Mouse (Mus musculus) erythroblast, embryonic 14.5 days (primary cell): ENCODE results near the gene Camkk1. TPM values are rescaled to one million over a fixed set of nuclear protein-coding genes. Genes with fewer than 3 reads are reported as not detected.

Experiments used
- H3K27me3 ChIP-seq: 2 replicates; pipeline ENCODE4 v1.6.1; 2012; ENCODE audit warnings: inconsistent platforms; ENCODE audit not compliant: control insufficient read depth
- H3K36me3 ChIP-seq: 2 replicates; pipeline ENCODE4 v1.6.1; 2012; ENCODE audit warnings: mild to moderate bottlenecking, inconsistent platforms; ENCODE audit not compliant: control insufficient read depth
- H3K4me1 ChIP-seq: 2 replicates; pipeline ENCODE4 v1.6.1; 2012; ENCODE audit warnings: inconsistent platforms; ENCODE audit not compliant: control insufficient read depth
- H3K4me3 ChIP-seq: replicated peaks from 2 replicates; pipeline ENCODE3; 2012; ENCODE audit warnings: moderate library complexity, mild to moderate bottlenecking, inconsistent platforms
- H3K9me3 ChIP-seq: 2 replicates; pipeline ENCODE4 v1.6.1; 2012; ENCODE audit warnings: low read length, inconsistent platforms, mixed read lengths; ENCODE audit not compliant: control insufficient read depth
- GATA1 ChIP-seq: IDR thresholded peaks from 2 replicates; pipeline ENCODE4 v1.6.1; 2012; ENCODE audit warnings: low read length, inconsistent platforms, mixed read lengths
- TAL1 ChIP-seq: IDR thresholded peaks from 3 replicates; pipeline ENCODE4 v1.6.1; 2012; ENCODE audit warnings: low read length, inconsistent platforms, mixed read lengths
- polyA plus RNA-seq: library from polyadenylated mRNA; stranded (reverse); fragments of >175 nt; gene quantifications from 2 replicates; pipeline ENCODE4 v1.2.3, GENCODE M21; 2012

The Camkk1 gene
- polyA plus RNA-seq, 1 experiment = 0.01 TPM

- Histone ChIP-seq H3K4me3 (no peak overlapping the region), H3K9me3 (no peaks in the 10 kb centered on the region), H3K4me1 (peaks cover 18% of the 10 kb centered on the region), H3K36me3 (peaks cover 73% of the 10 kb centered on the region), H3K27me3 (no peaks in the 10 kb centered on the region)
- TF ChIP-seq TAL1 (no peak), GATA1 (no peak)
These were observed 42.6 kb downstream of the Camkk1 start for GRCm38 (mm10) chr11:73061413-73061812.

GRCm38 (mm10) chr11:73071839-73072238 is 53.0 kb downstream of the Camkk1 start:
- Histone ChIP-seq H3K36me3 (peaks cover 98% of the 10 kb centered on the region), H3K4me3 (no peak overlapping the region), H3K27me3 (no peaks in the 10 kb centered on the region), H3K4me1 (no peaks in the 10 kb centered on the region; the same call in 1 of the 2 replicates), H3K9me3 (no peaks in the 10 kb centered on the region)
- TF ChIP-seq GATA1 (no peak), TAL1 (no peak)

GRCm38 (mm10) chr11:73076295-73076694 is 57.5 kb downstream of the Camkk1 start:
- no peaks in the 10 kb centered on the region for H3K9me3 ChIP-seq
- H3K4me3 ChIP-seq = no peak overlapping the region
- H3K27me3 ChIP-seq = no peaks in the 10 kb centered on the region
- no peaks in the 10 kb centered on the region for H3K4me1 ChIP-seq
- no peak for TF ChIP-seq TAL1
- TF ChIP-seq GATA1 = no peak
- peaks cover 98% of the 10 kb centered on the region for H3K36me3 ChIP-seq

- Histone ChIP-seq H3K9me3 (no peaks in the 10 kb centered on the region), H3K36me3 (peaks cover 99% of the 10 kb centered on the region), H3K4me1 (no peaks in the 10 kb centered on the region), H3K4me3 (no peak overlapping the region), H3K27me3 (no peaks in the 10 kb centered on the region)
- TF ChIP-seq TAL1 = no peak
- no peak for TF ChIP-seq GATA1
These were observed 57.9 kb downstream of the Camkk1 start for GRCm38 (mm10) chr11:73076733-73077132.

GRCm38 (mm10) chr11:73077211-73077720 is 58.5 kb downstream of the Camkk1 start:
- no peak for TF ChIP-seq GATA1
- TF ChIP-seq TAL1 = no peak
- Histone ChIP-seq H3K27me3 (no peaks in the 10 kb centered on the region), H3K4me3 (no peak overlapping the region), H3K4me1 (no peaks in the 10 kb centered on the region), H3K9me3 (no peaks in the 10 kb centered on the region), H3K36me3 (peaks cover 100% of the 10 kb centered on the region)

GRCm38 (mm10) chr11:73078615-73079014 is 59.8 kb downstream of the Camkk1 start:
- Histone ChIP-seq H3K4me3 (no peak overlapping the region), H3K9me3 (no peaks in the 10 kb centered on the region), H3K4me1 (no peaks in the 10 kb centered on the region), H3K27me3 (no peaks in the 10 kb centered on the region), H3K36me3 (peaks cover 94% of the 10 kb centered on the region)
- TF ChIP-seq TAL1 (no peak), GATA1 (no peak)

- Histone ChIP-seq H3K4me3 (no peak overlapping the region), H3K36me3 (peaks cover 93% of the 10 kb centered on the region), H3K27me3 (no peaks in the 10 kb centered on the region), H3K9me3 (no peaks in the 10 kb centered on the region), H3K4me1 (no peaks in the 10 kb centered on the region)
- TF ChIP-seq GATA1 = no peak
- no peak for TF ChIP-seq TAL1
These were observed 61.5 kb downstream of the Camkk1 start for GRCm38 (mm10) chr11:73080306-73080705.

GRCm38 (mm10) chr11:73084303-73084702 is 65.5 kb downstream of the Camkk1 start:
- peaks cover 58% of the 10 kb centered on the region for H3K36me3 ChIP-seq
- no peaks in the 10 kb centered on the region for H3K4me1 ChIP-seq
- H3K4me3 ChIP-seq = no peak overlapping the region
- no peak for TF ChIP-seq GATA1
- no peak for TF ChIP-seq TAL1
- H3K27me3 ChIP-seq = no peaks in the 10 kb centered on the region
- no peaks in the 10 kb centered on the region for H3K9me3 ChIP-seq

- TF ChIP-seq GATA1 = no peak
- TF ChIP-seq TAL1 = no peak
- Histone ChIP-seq H3K27me3 (no peaks in the 10 kb centered on the region), H3K36me3 (peaks cover 53% of the 10 kb centered on the region), H3K4me3 (no peak overlapping the region), H3K9me3 (no peaks in the 10 kb centered on the region), H3K4me1 (no peaks in the 10 kb centered on the region)
These were observed 66.0 kb downstream of the Camkk1 start for GRCm38 (mm10) chr11:73084804-73085231.

- Histone ChIP-seq H3K36me3 (peaks cover 47% of the 10 kb centered on the region), H3K27me3 (no peaks in the 10 kb centered on the region), H3K4me3 (no peak overlapping the region), H3K4me1 (no peaks in the 10 kb centered on the region), H3K9me3 (no peaks in the 10 kb centered on the region)
- TF ChIP-seq GATA1 (no peak), TAL1 (no peak)
These were observed 66.6 kb downstream of the Camkk1 start for GRCm38 (mm10) chr11:73085391-73085790.
